Mouse (Mus musculus) liver, adult 2 months (tissue): Measurements from ENCODE around the gene Gm17174. TPM values are rescaled to one million over a fixed set of nuclear protein-coding genes. Genes with fewer than 3 reads are reported as not detected.
"Not testable (repeated sequence)": the region's sequence is repeated elsewhere in the genome, so short reads cannot be mapped to it uniquely, and the experiment has no call there.

ENCODE experiments used
- DNase-seq: peaks from one replicate; pipeline ENCODE4 v3.0.0-alpha.2; 2011; ENCODE audit warnings: low read depth, low spot score; ENCODE audit errors: extremely low read depth
- H3K27ac ChIP-seq: fragments of 200-500 bp; replicated peaks from 2 replicates; pipeline ENCODE4 v1.5.1; 2012; ENCODE audit warnings: low read depth, mild to moderate bottlenecking, control low read depth, inconsistent platforms, low read length; ENCODE audit not compliant: insufficient read depth
- H3K27me3 ChIP-seq: fragments of 200-500 bp; 2 replicates; pipeline ENCODE4 v1.6.1; 2012; ENCODE audit warnings: mild to moderate bottlenecking, moderate library complexity, low read length, inconsistent platforms; ENCODE audit not compliant: control insufficient read depth, insufficient read depth
- H3K36me3 ChIP-seq: fragments of 200-500 bp; 2 replicates; pipeline ENCODE4 v1.6.1; 2012; ENCODE audit warnings: low read length, inconsistent platforms; ENCODE audit not compliant: control insufficient read depth, insufficient read depth
- H3K4me1 ChIP-seq: fragments of 200-500 bp; 2 replicates; pipeline ENCODE4 v1.6.1; 2011; ENCODE audit warnings: low read length; ENCODE audit not compliant: control insufficient read depth, insufficient read depth
- H3K4me3 ChIP-seq: fragments of 200-500 bp; 2 replicates; pipeline ENCODE4 v1.5.1; 2011; ENCODE audit warnings: low read depth, mild to moderate bottlenecking, control low read depth, low read length, moderate library complexity; ENCODE audit not compliant: insufficient read depth
- H3K79me2 ChIP-seq: fragments of 200-500 bp; 2 replicates; pipeline ENCODE4 v1.6.1; 2012; ENCODE audit warnings: inconsistent platforms, mild to moderate bottlenecking, low read length, moderate library complexity; ENCODE audit not compliant: control insufficient read depth, insufficient read depth
- H3K9ac ChIP-seq: fragments of 200-500 bp; 2 replicates; pipeline ENCODE4 v1.6.1; 2012; ENCODE audit warnings: low read depth, mild to moderate bottlenecking, control low read depth, inconsistent platforms, low read length
- CTCF ChIP-seq: fragments of 200-500 bp; IDR thresholded peaks from 2 replicates; pipeline ENCODE4 v1.5.1; 2011; ENCODE audit warnings: low read depth, low read length, control low read depth
- POLR2A ChIP-seq: fragments of 200-500 bp; IDR thresholded peaks from 2 replicates; pipeline ENCODE4 v1.6.1; 2011; ENCODE audit warnings: low read length, control low read depth; ENCODE audit not compliant: insufficient read depth; ENCODE audit errors: extremely low read depth
- WGBS: fragments of 180-500 bp; shearing (Covaris S2); methylation state at CpG from one replicate; pipeline ENCODE4 v1.1.7; 2018; 5-methylcytosine and 5-hydroxymethylcytosine counted together
- polyA plus RNA-seq: library from polyadenylated mRNA; depleted of rRNA; stranded (reverse); fragments of >200 nt; gene quantifications from 2 replicates; pipeline ENCODE4 v1.2.3, GENCODE M21; 2012; rRNA removed
- total RNA-seq: library from RNA; depleted of rRNA; stranded (reverse); fragments of >200 nt; gene quantifications from 2 replicates; pipeline ENCODE4 v1.2.3, GENCODE M21; 2014; rRNA removed

Gm17174 gene
- total RNA-seq (not detected in 2 replicates), polyA plus RNA-seq (not detected in 2 replicates)

- not testable (repeated sequence) for H3K4me3 ChIP-seq, H3K4me1 ChIP-seq, DNase-seq, H3K36me3 ChIP-seq, H3K9ac ChIP-seq, H3K27me3 ChIP-seq, H3K27ac ChIP-seq, H3K79me2 ChIP-seq
- 85% methylated on average over 4 of the region's 4 CpGs for WGBS
These were observed at the start of gene Gm17174 for GRCm38 (mm10) chr14:51592039-51592438. Gene Gm17174 (minus strand): TSS chr14:51592139.

GRCm38 (mm10) chr14:51635566-51635965, 43.6 kb upstream of the Gm17174 start, which contains the start of gene Gm4181:
Gene Gm4181 (minus strand): TSS chr14:51635666.
- H3K27me3 ChIP-seq, DNase-seq, H3K27ac ChIP-seq, H3K9ac ChIP-seq, H3K36me3 ChIP-seq, H3K4me3 ChIP-seq, H3K79me2 ChIP-seq, H3K4me1 ChIP-seq: not testable (repeated sequence)
- WGBS, result 69% methylated on average over 1 of the region's 1 CpGs

DNA sequence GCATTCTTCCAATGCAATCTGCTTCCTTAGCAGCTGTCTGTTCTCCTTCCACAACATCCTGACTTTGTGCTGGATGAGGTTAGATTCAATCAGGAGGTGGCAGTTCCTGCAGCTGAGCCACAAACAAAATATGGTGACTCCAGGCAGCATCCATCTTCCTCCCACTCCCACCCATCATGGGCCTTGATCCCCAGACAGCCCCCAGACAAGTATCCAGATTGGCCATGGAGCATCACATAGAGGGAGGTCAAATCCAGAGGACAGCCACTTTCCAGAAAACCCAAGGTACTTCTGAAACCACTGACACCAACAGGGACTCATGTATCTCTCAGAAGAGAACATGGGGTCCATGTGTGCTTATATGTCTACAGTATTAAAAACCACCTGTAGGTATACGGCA, 40.5 kb upstream of the Gm17174 start:
- not testable (repeated sequence) for H3K36me3 ChIP-seq, DNase-seq, H3K9ac ChIP-seq, H3K4me3 ChIP-seq, H3K27ac ChIP-seq, H3K4me1 ChIP-seq, H3K79me2 ChIP-seq, H3K27me3 ChIP-seq
- 100% methylated on average over 1 of the region's 1 CpGs for WGBS

DNA sequence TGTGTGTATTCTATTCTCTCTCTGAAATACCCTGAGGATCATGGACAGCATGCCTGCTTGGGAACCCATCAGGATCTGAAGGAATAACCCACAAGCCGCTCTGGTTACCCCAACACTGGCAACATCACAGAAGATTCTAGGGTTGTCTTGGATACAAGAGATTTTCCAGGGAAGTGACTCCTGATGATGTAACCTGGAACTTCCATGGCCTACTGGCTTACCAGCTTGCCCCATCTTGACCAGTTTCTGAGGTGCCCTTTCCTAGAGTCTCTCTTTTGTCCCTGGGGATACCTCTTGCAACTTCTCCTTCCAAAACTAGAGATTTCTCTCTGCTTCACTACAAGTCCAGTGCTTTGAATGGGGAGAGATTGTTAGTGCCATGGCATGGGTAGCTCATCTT, 19.3 kb upstream of the Gm17174 start, which contains the start of gene Gm17078:
Gm17078 (minus strand) TSS at position 101 of the 400 bp plus-strand sequence.
- Histone ChIP-seq H3K36me3 (no peaks in the 10 kb centered on the region), H3K9ac (no peak within 1 kb of the TSS), H3K27me3 (no peaks in the 10 kb centered on the region), H3K79me2 (no peaks in the 10 kb centered on the region), H3K4me1 (no peaks in the 10 kb centered on the region), H3K27ac (no peak within 1 kb of the TSS), H3K4me3 (no peak within 1 kb of the TSS)
- DNase-seq, result no peak
- TF ChIP-seq CTCF (no peak), POLR2A (no peak)
- WGBS, result 52% methylated on average over 1 of the region's 1 CpGs

DNA sequence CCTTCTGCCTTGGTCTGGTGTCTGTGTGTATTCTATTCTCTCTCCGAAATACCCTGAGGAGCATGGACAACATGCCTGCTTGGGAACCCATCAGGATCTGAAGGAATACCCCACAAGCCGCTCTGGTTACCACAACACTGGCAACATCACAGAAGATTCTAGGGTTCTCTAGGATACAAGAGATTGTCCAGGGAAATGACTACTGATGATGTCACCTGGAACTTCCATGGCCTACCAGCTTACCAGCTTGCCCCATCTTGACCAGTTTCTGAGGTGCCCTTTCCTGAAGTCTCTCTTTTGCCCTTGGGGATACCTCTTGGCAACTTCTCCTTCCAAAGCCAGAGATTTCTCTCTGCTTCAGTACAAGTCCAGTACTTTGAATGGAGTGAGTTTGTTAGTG, 18.0 kb downstream of the Gm17174 start, which contains the start of gene Gm17175:
Gm17175 (minus strand) TSS at position 101 of the 400 bp plus-strand sequence.
- DNase-seq, H3K4me3 ChIP-seq, H3K4me1 ChIP-seq, H3K9ac ChIP-seq, H3K27ac ChIP-seq, H3K79me2 ChIP-seq, H3K36me3 ChIP-seq, H3K27me3 ChIP-seq: not testable (repeated sequence)
- 88% methylated on average over 2 of the region's 2 CpGs for WGBS

DNA sequence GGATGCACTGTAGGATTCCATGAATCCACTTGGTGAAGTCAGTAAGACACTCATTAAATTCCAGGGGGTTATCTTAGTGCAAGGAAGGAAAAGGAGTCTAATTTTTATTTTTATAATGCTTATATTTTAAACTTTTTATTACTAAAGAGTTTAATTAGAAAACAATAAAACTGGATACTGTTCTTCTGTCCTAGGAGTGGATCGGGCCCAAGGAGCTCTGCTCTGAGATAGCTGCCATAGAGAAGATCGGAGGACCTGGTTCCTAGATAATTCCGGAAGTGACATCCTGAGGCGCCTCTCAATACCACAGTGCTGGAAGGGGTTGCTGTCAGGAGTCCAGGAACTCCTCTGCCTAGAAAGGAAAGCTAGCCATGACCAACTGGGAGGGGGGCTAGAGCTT, 39.4 kb downstream of the Gm17174 start, which contains the start of gene Gm5622:
Gm5622 (plus strand) TSS at position 301 of the 400 bp plus-strand sequence.
- 90% methylated on average over 4 of the region's 4 CpGs for WGBS
- no peak for DNase-seq
- no peak for TF ChIP-seq CTCF
- TF ChIP-seq POLR2A, result no peak
- Histone ChIP-seq H3K27me3 (no peaks in the 10 kb centered on the region), H3K27ac (no peak within 1 kb of the TSS), H3K36me3 (no peaks in the 10 kb centered on the region), H3K79me2 (no peaks in the 10 kb centered on the region), H3K9ac (no peak within 1 kb of the TSS), H3K4me1 (no peaks in the 10 kb centered on the region), H3K4me3 (no peak within 1 kb of the TSS)

Other genes starting within 250 kb of the Gm17174 start
- not detected in 2 replicates for gene Gm7247, start 230.4 kb downstream of the Gm17174 start, total RNA-seq
- gene Gm7247, start 230.4 kb downstream of the Gm17174 start, polyA plus RNA-seq, result not detected in 2 replicates
- not detected in 2 replicates for gene Vmn2r88, start 181.3 kb downstream of the Gm17174 start, total RNA-seq
- gene Vmn2r88, start 181.3 kb downstream of the Gm17174 start, polyA plus RNA-seq, result not detected in 2 replicates
- gene Vmn2r89, start 140.3 kb downstream of the Gm17174 start, total RNA-seq, result not detected in 2 replicates
- gene Vmn2r89, start 140.3 kb downstream of the Gm17174 start, polyA plus RNA-seq, result not detected in 2 replicates
- gene Gm5622, start 39.3 kb downstream of the Gm17174 start, total RNA-seq, result 0.07 and 0.18 TPM in 2 replicates
- not detected in 2 replicates for gene Gm5622, start 39.3 kb downstream of the Gm17174 start, polyA plus RNA-seq
- not detected in 2 replicates for gene Gm17175, start 18.1 kb downstream of the Gm17174 start, total RNA-seq
- not detected in 2 replicates for gene Gm17175, start 18.1 kb downstream of the Gm17174 start, polyA plus RNA-seq
- not detected in 2 replicates for gene Gm17078, start 19.2 kb upstream of the Gm17174 start, total RNA-seq
- gene Gm17078, start 19.2 kb upstream of the Gm17174 start, polyA plus RNA-seq, result not detected in 2 replicates
- not detected in 2 replicates for gene Gm4181, start 43.5 kb upstream of the Gm17174 start, total RNA-seq
- gene Gm4181, start 43.5 kb upstream of the Gm17174 start, polyA plus RNA-seq, result not detected in 2 replicates
- not detected in 2 replicates for gene Gm17079, start 103.3 kb upstream of the Gm17174 start, total RNA-seq
- not detected in 2 replicates for gene Gm17079, start 103.3 kb upstream of the Gm17174 start, polyA plus RNA-seq
- gene Gm5800, start 125.0 kb upstream of the Gm17174 start, total RNA-seq, result not detected in 2 replicates
- not detected in 2 replicates for gene Gm5800, start 125.0 kb upstream of the Gm17174 start, polyA plus RNA-seq
- gene Ang4, start 181.5 kb upstream of the Gm17174 start, total RNA-seq, result not detected in 2 replicates
- gene Ang4, start 181.5 kb upstream of the Gm17174 start, polyA plus RNA-seq, result not detected in 2 replicates
- not detected in 2 replicates for gene AY358078, start 207.9 kb upstream of the Gm17174 start, total RNA-seq
- not detected in 2 replicates for gene AY358078, start 207.9 kb upstream of the Gm17174 start, polyA plus RNA-seq